Mouse (Mus musculus) ovary, adult 18-20 months (tissue): ENCODE results near the gene Syce2.

Experiments
- DNase-seq: peaks from one replicate; pipeline ENCODE4 v3.0.0; 2022; ENCODE audit warnings: low spot score, mixed read lengths

Gene Syce2

GRCm38 (mm10) chr8:84928456-84929306 is 56.8 kb downstream of the Syce2 start:
- no peak for DNase-seq

- DNase-seq, result no peak
Observed at GRCm38 (mm10) chr8:84930582-84930981, 58.7 kb downstream of the Syce2 start.

- DNase-seq, result no peak
Observed at GRCm38 (mm10) chr8:84933767-84934559, 62.1 kb downstream of the Syce2 start.

GRCm38 (mm10) chr8:84934860-84935259 is 62.9 kb downstream of the Syce2 start:
- DNase-seq, result no peak

- DNase-seq, result no peak
Observed at GRCm38 (mm10) chr8:84935489-84935888, 63.6 kb downstream of the Syce2 start.

GRCm38 (mm10) chr8:84936041-84936961 is 64.4 kb downstream of the Syce2 start:
- DNase-seq, result no peak

GRCm38 (mm10) chr8:84936962-84937546 is 65.1 kb downstream of the Syce2 start, which contains the start of gene Mast1:
Gene Mast1 (minus strand): TSS chr8:84937359.
- no peak for DNase-seq
